Mouse (Mus musculus) neural tube, embryonic 10.5 days (tissue): ENCODE data around the gene Hmgb1.

ENCODE experiments used
- DNase-seq: peaks from one replicate; pipeline ENCODE4 v3.0.0-alpha.2; 2017; ENCODE audit warnings: low spot score; ENCODE audit errors: extremely low spot score

Hmgb1 gene

DNA sequence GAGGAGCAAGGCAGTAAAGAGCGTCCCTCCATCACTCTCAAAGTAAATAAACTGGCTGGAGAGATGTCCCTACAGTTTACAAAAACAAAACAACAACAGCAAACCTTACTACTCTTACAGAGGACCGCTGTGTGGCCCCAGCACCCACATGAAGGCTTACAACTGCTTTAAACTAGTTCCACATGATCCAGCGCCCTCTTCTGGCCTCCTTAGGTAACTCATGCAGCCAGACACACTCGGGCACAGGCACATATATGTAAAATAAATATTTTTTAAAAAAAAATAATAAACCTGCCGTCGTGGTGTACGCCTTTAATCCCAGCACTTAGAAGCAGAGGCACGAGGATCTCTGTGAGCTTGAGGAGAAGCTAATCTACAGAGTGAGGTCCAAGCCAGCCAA, 156.9 kb downstream of the Hmgb1 start:
- DNase-seq: no peak

DNA sequence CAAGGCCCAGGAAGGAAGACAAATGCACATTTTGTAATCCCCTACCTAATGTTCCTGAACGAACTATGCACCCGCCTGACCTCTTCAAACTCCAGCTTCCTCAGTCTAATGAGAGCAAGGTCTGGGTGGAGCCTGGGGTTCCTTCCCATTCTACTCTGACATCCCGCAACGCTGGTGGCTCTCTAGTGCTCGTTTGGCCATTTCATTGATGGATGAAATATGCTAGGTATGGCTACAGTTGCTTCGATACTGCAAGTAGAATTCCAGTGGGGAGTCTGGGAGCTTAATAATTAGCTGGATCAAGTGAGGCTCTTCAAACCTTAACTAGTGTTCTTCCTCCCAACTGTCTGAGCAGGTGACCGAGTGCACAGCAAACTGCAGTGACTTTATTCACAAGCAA, 163.2 kb downstream of the Hmgb1 start:
- DNase-seq: no peak

DNA sequence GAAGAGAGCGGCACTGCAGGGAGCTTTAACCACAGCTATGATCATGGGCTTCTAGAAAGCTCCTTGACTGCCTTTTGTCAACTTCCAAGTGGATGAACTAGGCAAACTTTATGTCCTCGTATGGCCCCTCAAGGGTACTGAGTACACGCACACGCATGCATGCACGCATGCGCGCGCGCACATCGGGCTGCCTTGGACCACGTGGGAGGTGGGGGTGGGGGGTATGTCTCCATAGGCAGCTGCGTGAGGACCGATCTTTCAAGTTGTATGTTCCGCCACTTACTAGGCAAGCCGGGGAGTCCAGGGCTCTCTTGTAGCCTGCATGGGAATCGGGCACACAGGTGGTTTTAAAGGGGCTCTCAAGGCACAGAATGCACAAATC, 163.6 kb downstream of the Hmgb1 start:
- no peak for DNase-seq

DNA sequence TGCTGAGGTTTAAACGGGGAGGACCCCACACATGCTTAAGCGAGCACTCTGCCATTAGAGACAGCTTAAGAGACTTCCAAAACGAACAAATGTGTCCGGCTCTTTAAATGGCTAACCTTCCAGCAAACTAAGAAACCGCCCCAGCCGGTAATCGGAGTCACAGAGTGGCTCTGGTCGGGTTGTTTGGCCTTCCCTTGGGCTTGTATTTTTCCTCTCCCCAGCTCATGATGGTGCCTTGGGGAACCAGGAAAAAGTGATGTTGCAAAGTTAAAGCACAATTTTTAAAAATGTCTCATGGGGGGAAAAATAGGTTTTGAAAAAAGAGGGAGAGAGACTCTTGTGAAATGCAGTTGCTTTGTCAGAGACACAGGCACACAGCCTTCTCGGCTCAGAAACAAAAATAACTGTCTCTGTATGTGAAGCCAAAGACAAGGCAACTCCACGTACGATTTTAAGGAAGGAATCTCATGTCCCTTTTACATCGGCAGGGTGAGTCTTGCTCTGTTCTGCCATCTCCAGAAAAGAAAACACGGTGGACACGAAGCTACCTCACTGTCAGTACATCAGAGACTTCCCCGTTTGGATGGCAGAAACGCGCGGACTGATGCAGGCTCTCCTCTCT, 164.1 kb downstream of the Hmgb1 start:
- DNase-seq: no peak

DNA sequence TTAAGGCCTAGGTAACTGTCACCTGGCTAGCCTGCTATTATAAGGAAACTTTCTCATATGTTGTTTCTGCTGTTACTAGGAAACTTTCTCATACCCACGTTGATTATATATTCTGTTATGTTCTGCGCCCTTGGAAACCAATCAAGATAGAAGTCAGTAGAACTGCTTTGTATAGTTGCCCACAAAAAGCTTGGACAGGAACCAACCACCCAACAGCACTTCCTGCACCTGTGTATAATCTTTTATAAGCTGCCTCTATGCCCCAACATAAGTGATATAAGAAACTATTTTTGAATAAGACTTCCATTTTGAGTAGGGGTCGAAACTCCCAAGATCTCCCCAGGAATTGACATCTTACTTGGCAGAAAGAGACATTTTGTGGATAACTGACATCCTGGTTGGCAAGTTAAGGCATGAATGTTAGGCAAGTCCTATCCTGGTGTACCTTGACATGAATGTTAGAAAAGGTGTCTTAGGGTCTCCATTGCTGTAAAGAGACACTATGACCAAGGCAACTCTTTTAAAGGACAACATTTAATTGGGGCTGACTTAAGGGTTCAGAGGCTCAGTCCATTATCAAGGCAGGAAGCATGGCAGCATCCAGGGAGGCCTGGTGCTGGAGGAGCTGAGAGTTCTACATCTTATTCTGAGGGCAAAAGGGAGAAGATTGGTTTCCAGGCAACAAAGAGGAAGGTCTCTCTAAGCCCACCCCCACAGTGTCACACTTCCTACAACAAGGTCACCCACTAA, 166.4 kb downstream of the Hmgb1 start:
- no peak for DNase-seq

DNA sequence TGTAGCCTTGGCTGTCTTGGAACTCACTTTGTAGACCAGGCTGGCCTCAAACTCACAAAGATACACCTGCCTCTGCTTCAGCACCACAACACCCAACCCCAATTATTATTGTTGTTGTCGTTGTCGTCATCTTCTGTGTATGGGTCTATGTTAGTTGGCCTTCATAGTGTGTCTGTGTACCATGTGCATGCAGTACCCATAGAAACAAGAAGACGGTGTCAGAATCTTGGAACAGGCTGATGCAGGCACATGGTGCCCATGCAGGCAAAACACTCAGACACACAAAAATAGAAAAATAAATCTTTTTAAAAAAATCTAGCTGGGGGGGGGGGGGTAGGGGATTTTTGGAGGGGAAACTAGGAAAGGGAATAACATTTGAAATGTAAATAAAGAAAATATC, 167.1 kb downstream of the Hmgb1 start:
- no peak for DNase-seq

DNA sequence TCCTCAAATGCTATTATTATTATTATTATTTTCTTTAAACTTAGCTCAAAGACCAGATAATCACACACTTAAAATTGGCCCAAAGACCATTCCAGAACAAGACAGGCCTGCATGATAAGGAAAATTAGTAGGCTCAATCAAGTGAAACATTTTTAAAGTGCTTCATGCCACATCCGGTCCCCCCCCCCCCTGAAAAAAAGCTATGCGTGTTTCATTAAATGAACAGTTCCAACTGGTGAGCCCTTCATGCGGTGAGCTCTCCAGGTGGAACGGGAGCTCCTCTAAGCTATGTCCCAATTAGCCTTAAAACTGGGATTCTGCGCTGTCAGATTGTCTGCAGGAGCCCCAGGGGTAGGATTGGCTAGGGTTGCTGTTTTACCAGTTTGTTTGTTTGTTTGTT, 168.0 kb downstream of the Hmgb1 start:
- no peak for DNase-seq

DNA sequence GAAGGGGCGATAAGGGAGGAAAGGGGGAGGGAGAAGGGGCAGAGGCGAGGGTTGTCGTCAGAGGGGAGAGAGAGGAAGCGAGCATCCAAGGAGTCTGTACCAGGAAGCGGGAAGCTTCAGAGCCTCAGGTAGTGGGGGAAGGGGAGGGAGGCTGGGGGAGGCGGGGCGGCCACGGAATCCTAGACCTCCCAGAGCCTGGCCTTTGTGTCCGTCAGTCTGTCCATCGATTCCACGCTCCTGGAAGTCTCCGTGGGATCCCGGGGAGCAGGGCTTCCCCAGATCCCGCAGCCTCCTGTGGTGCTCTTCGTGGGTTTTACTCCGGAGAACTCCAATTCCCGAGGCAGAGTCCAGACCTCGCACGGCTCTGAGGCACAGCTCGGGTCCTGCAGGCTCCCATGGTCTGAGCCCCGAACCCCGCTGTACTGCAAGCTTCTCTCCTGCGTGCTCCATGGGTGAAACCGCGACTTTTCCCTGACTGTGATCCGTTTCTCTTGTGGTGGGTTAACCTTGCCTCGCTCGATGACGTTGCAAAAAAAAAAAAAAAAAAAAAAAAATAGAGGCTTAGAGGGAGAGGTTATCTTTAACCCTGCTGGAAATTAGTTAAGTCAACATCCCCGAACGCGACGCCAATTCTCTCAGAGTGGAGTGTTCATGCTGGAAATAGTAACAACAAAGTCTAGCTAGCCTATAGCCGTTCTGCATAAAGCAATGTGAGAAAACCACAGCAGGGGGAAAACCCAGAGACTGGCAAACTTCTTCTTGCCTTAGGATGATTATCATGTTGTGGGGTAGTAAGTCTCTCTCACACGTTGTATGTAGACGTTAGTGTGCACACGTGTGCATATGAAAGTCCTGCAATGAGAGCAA, 168.7 kb downstream of the Hmgb1 start:
- peak; percentile 64 for DNase-seq

DNA sequence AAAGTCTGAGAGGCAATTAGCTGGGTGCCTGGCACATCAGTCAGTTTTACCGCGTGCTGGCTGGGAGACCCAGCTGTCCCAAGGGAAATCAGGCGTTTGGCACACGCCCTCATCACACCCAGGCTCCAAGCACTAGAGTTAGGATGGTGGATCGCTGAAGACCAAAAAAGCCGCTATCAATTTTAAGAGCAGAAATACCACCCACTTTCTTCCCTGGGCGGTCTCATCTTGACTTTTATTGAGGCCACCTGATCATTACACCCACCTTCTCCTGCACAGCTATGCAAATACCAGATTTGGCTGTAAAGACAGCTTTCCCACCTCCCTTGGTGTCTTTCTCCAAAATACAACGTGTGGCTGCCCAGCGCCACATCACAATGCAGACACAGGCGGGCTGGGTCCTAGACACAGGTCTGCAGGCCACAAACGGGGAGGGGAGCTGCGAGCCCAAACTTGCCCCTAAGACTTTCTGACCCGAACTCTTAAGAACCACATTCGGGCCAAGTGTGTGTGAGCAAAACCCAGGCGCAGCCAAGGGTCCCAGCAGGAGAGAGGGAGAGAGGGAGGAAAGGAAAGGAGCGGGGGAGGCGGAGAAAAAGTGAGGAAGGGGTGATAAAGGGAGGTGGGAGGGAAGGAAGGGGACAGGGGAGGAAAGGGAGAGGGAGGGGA, 169.6 kb downstream of the Hmgb1 start:
- peak; percentile 44 for DNase-seq

DNA sequence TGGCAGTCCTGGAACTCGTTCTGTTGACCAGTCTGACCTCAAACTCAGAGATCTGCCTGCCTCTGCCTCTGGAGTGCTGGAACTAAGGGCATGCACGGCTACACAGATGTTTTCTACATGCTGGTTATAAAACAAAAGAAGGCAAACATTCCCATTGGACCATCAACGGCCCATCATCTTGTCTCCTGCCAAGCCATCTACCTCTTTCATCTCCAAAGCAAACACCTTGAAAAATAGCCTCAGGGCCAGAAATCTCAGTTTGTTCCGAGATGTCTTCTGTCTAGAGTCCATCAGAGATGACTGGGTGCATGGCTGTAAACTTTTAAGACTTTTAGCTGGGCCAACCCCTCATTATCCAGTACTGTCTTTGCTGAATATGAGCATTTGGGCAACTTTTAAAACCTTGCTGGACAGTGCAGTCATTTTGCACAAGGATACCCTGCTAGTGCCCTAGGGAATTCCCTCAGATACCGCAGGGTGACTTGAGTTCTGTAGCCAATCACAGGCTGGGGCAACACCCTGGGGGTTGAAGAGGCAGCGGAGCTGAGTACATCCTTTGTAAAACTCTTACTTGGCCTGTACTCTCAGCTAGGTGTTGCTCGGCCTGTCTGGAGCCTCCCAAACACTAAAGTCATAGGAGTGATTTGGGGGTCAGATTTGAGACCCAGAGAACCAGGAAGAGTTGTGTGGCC, 170.3 kb downstream of the Hmgb1 start:
- DNase-seq: no peak

DNA sequence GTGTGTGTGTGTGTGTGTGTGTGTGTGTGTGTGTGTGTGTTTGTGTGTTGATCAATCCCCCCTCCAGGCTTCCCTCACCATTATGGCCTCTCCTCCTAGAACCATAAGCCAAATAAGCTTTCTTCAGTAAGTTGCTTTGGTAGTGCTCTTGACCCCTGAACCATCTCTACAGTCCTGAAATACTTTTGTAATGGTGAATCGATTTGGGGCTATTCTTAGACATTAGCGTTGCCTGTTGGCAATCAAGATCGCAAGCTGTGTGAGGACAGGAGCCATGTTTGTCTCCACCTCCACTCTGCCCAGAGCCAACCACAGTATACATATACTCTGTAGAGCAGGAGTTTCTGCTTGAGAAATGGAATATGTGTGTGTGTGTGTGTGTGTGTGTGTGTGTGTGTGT, 175.2 kb downstream of the Hmgb1 start:
- no peak for DNase-seq

DNA sequence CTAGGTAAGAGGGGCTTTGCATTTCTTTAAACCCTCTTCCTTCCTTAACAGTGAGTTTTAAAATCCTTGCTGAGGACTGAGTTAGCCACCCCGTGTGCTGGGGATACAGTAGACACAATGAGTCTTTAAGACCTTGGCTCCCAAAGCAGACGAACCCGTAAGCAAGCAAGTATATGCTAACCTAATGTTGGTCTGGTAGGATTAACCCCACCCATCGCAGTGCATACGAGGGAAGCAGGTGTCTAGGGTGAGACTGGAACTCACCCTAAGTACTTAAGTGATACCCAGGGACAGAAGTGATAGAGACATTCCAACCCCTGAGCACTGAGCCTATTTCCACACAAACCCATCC, 177.0 kb downstream of the Hmgb1 start:
- no peak for DNase-seq

DNA sequence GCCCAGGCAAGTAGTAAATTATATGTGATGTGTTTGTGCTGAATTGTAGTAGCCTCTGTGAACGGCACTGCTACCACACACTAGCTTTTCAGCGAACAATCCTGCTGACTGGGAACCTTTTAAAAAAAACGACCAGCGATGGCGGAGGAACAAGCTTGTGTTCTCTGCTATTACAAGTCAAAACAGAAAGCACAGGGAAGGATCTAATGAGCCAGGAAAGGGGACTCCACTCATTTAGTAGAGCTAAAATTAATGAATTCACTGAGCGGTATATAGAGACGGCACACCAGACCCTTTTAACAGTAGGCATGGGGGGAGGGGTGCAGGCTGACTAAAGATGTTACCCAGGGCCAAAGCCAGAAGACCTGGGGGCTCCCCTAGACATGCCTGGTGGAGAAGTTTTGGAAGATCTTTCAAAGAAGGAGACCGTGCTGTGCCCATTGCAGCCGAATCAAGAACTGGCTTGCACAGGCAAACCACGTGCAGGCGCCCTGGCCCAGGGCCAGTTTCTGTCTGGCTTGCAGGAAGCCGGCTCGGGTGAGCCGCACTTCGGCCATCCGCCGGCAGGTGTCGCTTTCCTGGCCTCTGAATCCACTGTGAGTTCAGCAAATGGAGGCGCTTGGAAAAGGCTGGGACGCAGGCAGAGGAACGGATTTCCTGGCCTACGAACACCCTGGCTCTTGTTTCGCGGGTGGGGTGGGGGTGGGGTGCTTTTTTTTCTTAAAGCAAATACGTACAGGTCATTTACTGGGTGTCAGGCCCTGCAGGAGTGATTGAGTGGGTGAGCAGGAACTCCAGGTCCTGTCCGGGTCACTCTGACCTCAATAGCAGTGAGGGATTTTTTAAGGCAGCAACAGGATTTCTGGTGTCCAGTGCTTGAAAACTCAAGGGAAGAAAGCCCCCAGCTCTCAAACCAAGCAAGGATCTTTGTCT, 177.7 kb downstream of the Hmgb1 start:
- peak; percentile 100 for DNase-seq

DNA sequence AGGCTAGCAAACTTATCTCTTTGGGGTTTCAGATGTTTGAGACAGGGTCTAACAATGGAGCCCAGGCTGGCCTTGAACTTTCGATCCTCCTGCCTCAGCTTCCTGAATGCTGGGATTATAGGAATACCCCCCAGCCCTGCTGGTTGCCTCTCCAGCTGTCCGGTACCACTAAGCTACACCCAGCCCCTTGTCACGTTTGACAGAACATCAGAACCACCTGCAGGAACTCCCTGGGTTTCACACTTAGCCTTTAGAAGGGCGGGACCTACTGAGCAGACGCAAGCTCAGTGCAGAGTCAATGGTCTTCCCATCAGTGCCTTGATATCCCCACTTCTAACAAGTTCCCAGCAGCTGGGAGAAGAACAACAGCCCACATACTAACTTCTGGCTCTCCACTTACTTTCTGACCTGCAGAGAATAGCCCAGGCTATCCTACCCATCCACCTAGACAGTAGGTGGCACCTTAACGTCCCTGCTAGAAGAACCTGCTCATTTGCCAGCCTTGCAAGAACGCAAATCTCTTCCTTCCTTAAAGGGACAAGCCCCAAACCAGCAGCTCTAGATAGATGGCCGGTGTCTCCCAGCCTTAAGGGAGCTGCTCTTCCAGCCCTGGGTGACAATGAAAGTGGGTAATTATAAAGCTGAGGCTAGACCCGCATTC, 178.5 kb downstream of the Hmgb1 start:
- no peak for DNase-seq

DNA sequence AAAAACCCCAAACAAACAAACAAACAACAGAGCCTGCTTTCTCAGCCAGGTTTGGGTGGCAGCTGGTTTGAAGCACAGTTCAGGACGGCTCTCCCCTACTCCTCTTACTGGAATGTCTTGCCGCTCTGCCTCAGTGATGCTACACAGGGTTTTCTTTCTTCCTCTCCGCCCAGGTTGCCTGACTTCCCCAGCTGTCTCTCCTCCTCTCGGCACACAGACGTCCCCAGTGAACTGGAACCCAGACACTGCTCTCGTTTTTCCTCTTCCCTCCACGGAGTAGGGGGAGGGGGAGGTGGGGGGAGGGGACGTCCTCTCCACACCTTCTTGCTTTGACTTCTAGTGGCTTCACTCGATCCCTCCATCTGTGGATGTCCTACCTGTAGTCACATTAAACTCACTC, 179.2 kb downstream of the Hmgb1 start:
- DNase-seq: no peak

DNA sequence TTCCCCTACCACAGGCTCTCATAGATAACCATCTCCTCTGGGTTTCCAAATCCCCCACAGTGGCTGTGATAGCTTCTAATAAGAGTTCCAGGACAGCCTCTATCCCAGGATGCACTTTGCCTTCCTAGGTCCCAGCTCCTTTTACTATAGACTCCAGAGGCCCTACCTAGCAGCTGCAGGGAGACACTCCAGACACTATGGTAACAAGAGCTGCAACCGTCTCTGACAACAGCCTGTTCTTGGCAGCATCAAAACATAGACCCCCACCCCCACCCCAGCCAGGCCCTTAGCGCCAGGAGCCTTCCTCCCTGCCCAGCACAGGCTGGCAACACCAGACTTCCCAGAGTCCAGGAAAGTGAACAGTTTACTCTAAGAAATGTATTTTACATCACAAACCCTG, 181.2 kb downstream of the Hmgb1 start:
- DNase-seq: no peak

DNA sequence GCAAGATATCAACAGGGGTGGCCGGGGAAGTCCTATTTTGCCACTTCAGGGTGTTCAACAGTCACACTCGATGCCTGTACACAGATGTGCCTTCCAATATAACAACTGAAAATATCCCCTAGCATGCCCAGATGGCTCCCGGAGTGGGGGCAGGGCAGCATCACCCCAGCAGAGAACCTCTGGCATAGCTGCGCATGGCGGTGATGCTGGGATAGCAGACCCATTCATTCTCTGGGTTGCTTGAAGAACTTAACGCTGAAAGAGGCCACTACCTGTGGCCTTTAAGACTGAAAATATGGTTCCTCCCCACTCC, 181.5 kb downstream of the Hmgb1 start:
- DNase-seq: no peak

DNA sequence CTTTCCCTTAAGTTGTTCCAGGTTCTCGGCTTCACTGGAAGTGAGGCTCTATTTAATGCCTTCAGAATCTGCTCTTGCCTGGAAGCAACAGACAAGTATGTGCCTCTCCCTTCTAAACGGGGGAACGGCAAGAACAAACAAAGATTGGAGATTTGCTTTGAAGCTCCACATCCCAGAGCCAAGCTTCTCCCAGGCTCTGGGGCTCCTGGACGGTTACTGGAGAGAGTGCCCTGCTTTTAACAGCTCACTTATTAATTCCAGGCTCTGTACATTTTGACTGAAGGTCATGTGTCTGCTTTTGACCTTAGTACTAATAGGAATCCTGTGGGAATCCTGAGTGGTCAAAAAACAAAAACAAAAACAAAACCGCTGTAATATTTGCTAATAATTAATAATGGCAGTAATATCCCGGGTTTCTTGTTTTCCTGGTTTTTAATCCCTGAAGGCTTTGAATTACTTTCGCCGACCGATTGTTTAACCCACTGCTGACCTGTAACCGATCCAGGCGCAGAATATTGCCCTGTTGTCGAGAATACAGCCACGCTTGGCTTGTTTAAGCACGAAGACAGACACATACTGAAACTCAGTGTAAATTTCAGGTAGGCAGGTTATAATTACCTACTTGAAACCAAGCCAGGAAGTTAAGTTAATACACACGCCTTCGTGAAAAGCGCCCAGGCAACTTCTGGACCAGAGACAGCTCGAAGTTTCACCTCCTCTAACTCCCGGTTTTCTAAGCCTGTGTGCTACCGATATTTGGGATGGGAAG, 182.1 kb downstream of the Hmgb1 start:
- DNase-seq: no peak

DNA sequence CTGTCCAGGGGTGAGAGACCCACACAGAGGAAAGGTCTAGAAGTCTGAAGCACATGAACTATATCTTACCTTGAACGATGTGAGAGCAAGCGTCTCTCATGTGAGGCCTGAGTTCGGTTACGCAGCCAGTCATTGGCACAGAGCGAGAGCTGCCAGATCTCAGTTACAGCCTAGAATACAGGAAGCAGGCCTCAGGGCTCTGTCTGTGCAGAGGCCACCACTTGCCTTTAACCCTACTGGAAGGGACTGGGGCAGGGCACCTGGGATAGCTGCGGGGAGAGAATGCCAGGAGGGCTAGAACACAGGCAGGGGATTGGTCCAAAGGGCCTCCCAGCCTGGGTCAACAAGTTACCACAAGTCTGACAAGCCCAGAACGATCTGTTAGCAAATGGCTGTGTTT, 184.5 kb downstream of the Hmgb1 start:
- DNase-seq: no peak
